Mouse (Mus musculus) erythroblast, embryonic 14.5 days (primary cell): ENCODE measurements around the gene Syn3. TPM values are rescaled to one million over a fixed set of nuclear protein-coding genes. Genes with fewer than 3 reads are reported as not detected.
"Not testable (repeated sequence)": the region's sequence is repeated elsewhere in the genome, so short reads cannot be mapped to it uniquely, and the experiment has no call there.

Experiments
- H3K27me3 ChIP-seq: 2 replicates; pipeline ENCODE4 v1.6.1; 2012; ENCODE audit warnings: inconsistent platforms; ENCODE audit not compliant: control insufficient read depth
- H3K36me3 ChIP-seq: 2 replicates; pipeline ENCODE4 v1.6.1; 2012; ENCODE audit warnings: mild to moderate bottlenecking, inconsistent platforms; ENCODE audit not compliant: control insufficient read depth
- H3K4me1 ChIP-seq: 2 replicates; pipeline ENCODE4 v1.6.1; 2012; ENCODE audit warnings: inconsistent platforms; ENCODE audit not compliant: control insufficient read depth
- H3K4me3 ChIP-seq: replicated peaks from 2 replicates; pipeline ENCODE3; 2012; ENCODE audit warnings: moderate library complexity, mild to moderate bottlenecking, inconsistent platforms
- H3K9me3 ChIP-seq: 2 replicates; pipeline ENCODE4 v1.6.1; 2012; ENCODE audit warnings: low read length, inconsistent platforms, mixed read lengths; ENCODE audit not compliant: control insufficient read depth
- GATA1 ChIP-seq: IDR thresholded peaks from 2 replicates; pipeline ENCODE4 v1.6.1; 2012; ENCODE audit warnings: low read length, inconsistent platforms, mixed read lengths
- TAL1 ChIP-seq: IDR thresholded peaks from 3 replicates; pipeline ENCODE4 v1.6.1; 2012; ENCODE audit warnings: low read length, inconsistent platforms, mixed read lengths
- polyA plus RNA-seq: library from polyadenylated mRNA; stranded (reverse); fragments of >175 nt; gene quantifications from 2 replicates; pipeline ENCODE4 v1.2.3, GENCODE M21; 2012

Gene Syn3
- polyA plus RNA-seq = 0.01 TPM in 1 of 2 replicates, not detected in the other

DNA sequence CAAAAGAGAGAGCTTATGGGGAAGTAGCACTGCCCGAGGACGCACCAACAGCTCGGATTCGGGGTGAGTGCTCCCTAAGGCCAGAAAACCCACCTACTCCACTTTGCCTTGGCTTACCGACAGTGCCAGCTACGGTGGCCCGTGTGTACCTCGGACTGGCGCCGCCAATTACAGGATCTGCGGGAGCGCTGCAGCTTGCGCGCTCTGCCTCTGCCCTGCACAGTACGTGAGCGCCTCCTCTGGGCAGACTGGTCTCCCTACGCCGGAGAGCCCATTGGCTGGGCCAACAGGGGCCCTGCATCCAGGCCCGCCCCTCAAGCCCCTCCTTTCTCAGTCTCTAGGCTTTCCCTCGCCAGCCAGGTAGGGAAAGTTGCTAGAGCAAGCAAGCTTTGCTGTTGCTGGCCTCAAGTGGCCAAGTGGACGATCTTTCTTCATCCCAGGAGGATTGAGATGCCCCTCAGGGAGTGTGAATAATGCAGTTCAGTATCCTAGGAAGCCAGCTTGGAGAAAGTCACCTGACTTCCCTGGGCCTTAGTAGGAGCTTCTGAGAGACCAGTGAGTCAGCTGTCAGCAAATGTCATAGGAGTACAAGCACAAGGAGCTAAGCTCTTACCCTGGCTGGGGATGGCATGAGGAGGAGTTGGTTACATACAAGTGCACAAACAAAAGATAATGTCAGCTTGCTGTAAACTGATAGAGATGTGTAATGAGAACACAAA, at the start of gene Syn3:
TSS of gene Syn3 (minus strand) at position 224 of the 719 bp plus-strand sequence.
- Histone ChIP-seq H3K4me3 (peak within 1 kb of the TSS; percentile 44), H3K27me3 (peaks cover 4% of the 10 kb centered on the region; the same call in 1 of the 2 replicates), H3K9me3 (no peaks in the 10 kb centered on the region), H3K4me1 (peaks cover 2% of the 10 kb centered on the region; the same call in 1 of the 2 replicates), H3K36me3 (no peaks in the 10 kb centered on the region)
- TF ChIP-seq TAL1 (no peak), GATA1 (no peak)

GRCm38 (mm10) chr10:86526357-86526874, 27.7 kb upstream of the Syn3 start:
- H3K4me1 ChIP-seq, H3K27me3 ChIP-seq, H3K36me3 ChIP-seq, H3K9me3 ChIP-seq, H3K4me3 ChIP-seq: not testable (repeated sequence)

DNA sequence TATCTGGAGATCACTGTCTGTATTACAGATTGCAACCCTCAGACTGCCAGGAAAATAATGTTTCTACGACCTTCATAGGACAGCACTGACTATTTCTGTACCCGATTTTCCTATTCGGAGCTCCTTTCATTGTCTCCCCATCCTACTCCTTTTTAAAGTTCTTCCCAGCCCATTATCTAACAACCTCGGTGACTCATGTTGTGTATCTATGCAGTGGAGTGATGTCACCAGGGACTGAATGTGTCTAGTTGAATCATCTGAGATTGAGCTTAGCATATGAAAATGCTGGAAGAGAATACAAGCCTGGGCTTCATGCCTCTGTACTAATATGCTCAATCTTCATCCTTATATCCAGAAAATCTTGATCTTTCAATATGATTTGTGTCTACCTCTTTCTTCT, 15.1 kb upstream of the Syn3 start:
- no peak overlapping the region for H3K4me3 ChIP-seq
- H3K36me3 ChIP-seq = no peaks in the 10 kb centered on the region
- H3K27me3 ChIP-seq = no peaks in the 10 kb centered on the region
- no peak for TF ChIP-seq GATA1
- TF ChIP-seq TAL1 = no peak
- no peaks in the 10 kb centered on the region for H3K9me3 ChIP-seq
- H3K4me1 ChIP-seq = no peaks in the 10 kb centered on the region

DNA sequence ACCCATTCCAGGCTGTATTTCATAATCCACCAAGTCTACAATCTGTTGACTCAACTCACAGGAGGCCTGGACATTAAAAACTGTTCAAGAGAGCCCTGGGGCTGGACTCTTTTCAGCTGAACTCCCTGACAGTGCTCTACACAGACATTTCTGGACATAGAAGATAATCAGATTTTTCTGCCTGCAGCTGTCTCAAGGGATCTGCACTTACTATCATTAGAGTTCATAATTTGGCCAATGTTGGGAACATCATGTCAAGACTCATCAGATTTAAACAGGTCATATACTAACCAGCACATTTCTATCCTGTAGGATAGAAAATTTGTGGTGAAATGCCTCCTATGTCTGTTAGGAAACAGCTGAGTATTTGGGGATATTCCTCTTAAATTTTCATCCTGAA, 12.2 kb upstream of the Syn3 start:
- Histone ChIP-seq H3K4me3 (no peak overlapping the region), H3K9me3 (no peaks in the 10 kb centered on the region), H3K4me1 (no peaks in the 10 kb centered on the region), H3K27me3 (no peaks in the 10 kb centered on the region), H3K36me3 (no peaks in the 10 kb centered on the region)
- TF ChIP-seq TAL1 (no peak), GATA1 (no peak)

- Histone ChIP-seq H3K4me3 (no peak overlapping the region), H3K4me1 (peaks cover 2% of the 10 kb centered on the region; the same call in 1 of the 2 replicates), H3K9me3 (no peaks in the 10 kb centered on the region), H3K36me3 (no peaks in the 10 kb centered on the region), H3K27me3 (peaks cover 4% of the 10 kb centered on the region; the same call in 1 of the 2 replicates)
- TF ChIP-seq TAL1 = no peak
- no peak for TF ChIP-seq GATA1
Measured at GRCm38 (mm10) chr10:86502063-86502462, 3.4 kb upstream of the Syn3 start.

GRCm38 (mm10) chr10:86498051-86498672, 534 bp downstream of the Syn3 start:
- Histone ChIP-seq H3K36me3 (no peaks in the 10 kb centered on the region), H3K4me1 (peaks cover 2% of the 10 kb centered on the region; the same call in 1 of the 2 replicates), H3K4me3 (peak overlapping the region; percentile 44), H3K9me3 (no peaks in the 10 kb centered on the region), H3K27me3 (peaks cover 4% of the 10 kb centered on the region; the same call in 1 of the 2 replicates)
- TF ChIP-seq TAL1 (no peak), GATA1 (no peak)

- no peak for TF ChIP-seq GATA1
- no peak for TF ChIP-seq TAL1
- no peak overlapping the region for H3K4me3 ChIP-seq
- peaks cover 4% of the 10 kb centered on the region; the same call in 1 of the 2 replicates for H3K27me3 ChIP-seq
- H3K36me3 ChIP-seq = no peaks in the 10 kb centered on the region
- H3K9me3 ChIP-seq = no peaks in the 10 kb centered on the region
- peaks cover 2% of the 10 kb centered on the region; the same call in 1 of the 2 replicates for H3K4me1 ChIP-seq
Measured at GRCm38 (mm10) chr10:86495851-86496250, 2.8 kb downstream of the Syn3 start.

DNA sequence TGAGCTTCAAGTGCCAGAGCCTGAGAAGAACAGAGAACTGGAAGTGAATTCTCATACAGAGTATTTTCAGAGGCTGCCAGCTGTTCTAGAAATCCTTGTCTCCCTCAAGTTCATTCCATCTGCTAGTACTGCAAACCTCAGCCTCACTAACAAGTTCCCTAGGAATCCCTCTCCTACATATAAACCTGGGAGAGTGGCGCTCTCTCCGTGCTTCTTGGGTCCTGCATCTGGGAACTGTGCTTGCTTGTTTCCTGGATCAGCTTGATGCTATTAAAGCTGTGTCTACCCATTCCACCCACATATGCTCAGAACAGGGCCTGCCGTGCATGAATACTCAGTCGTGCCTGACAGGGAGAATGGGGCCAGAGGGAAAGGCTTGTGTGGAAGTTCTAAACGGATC, 5.6 kb downstream of the Syn3 start:
- H3K9me3 ChIP-seq = no peaks in the 10 kb centered on the region
- H3K36me3 ChIP-seq = no peaks in the 10 kb centered on the region
- no peak overlapping the region for H3K4me3 ChIP-seq
- no peaks in the 10 kb centered on the region for H3K27me3 ChIP-seq
- H3K4me1 ChIP-seq = no peaks in the 10 kb centered on the region
- TF ChIP-seq TAL1 = no peak
- TF ChIP-seq GATA1 = no peak

- TF ChIP-seq GATA1 (no peak), TAL1 (no peak)
- H3K9me3 ChIP-seq = no peaks in the 10 kb centered on the region
- H3K4me1 ChIP-seq = no peaks in the 10 kb centered on the region
- no peaks in the 10 kb centered on the region for H3K36me3 ChIP-seq
- H3K4me3 ChIP-seq = no peak overlapping the region
- no peaks in the 10 kb centered on the region for H3K27me3 ChIP-seq
Measured at GRCm38 (mm10) chr10:86492089-86492907, 6.4 kb downstream of the Syn3 start.
